Mouse (Mus musculus): Measurements from ENCODE around the gene St5. TPM values are rescaled to one million over a fixed set of nuclear protein-coding genes. Genes with fewer than 3 reads are reported as not detected.
A peak's percentile ranks its signal among the peaks of the same experiment; 100 is the strongest.

The St5 gene
- polyA plus RNA-seq, 1 experiment, result 26.6 TPM

DNA sequence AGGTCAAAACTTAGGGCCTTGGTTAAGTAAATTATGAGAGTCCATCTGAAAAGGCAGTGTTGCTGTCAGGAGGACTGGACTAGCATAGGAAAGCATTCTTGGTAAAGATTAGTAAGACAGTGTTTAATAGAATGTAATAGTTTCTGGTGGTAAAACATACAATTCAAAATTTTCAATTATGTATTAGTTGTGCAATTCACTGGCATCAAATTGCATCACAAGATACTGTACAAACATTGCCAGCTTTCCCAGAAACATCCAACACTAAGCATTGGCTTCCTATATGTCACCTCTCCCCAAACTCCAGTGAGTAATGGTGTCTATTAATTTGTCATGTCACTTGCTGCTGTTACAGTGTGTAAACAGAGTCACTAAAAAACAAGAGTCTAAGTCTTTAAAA lies 101.4 kb downstream of the St5 start:
- TF ChIP-seq POLR2A (IDR thresholded peaks at IDR 0.05; ENCODE audit: borderline replicate concordance, extremely low read depth, insufficient read depth, insufficient read length, poor library complexity, severe bottlenecking) (no peak), CTCF (IDR thresholded peaks at IDR 0.05; ENCODE audit: borderline replicate concordance, extremely low read depth, insufficient read depth, insufficient read length) (no peak)
- DNase-seq (ENCODE audit: low read depth), result no peak

DNA sequence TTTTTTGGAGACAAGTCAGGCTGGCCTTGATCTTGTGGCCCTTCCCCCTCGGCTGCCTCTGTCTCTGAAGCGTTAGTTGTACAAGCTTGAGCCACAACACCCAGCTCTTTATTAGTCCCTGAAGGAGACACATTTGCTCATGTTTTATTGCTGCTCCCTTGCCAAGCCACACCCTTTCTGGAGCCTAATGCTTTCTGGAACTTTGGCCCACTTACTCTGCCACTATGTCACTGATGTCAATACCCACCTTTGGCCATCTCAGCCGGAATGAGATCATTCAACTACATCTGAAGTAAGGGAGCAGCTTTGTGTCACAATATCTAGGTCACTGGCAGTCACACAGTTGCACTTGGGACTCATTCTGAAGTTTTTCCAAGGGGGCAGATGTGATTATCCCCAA lies 102.7 kb downstream of the St5 start:
- TF ChIP-seq CTCF (IDR thresholded peaks at IDR 0.05; ENCODE audit: borderline replicate concordance, extremely low read depth, insufficient read depth, insufficient read length) (no peak), POLR2A (IDR thresholded peaks at IDR 0.05; ENCODE audit: borderline replicate concordance, extremely low read depth, insufficient read depth, insufficient read length, poor library complexity, severe bottlenecking) (no peak)

DNA sequence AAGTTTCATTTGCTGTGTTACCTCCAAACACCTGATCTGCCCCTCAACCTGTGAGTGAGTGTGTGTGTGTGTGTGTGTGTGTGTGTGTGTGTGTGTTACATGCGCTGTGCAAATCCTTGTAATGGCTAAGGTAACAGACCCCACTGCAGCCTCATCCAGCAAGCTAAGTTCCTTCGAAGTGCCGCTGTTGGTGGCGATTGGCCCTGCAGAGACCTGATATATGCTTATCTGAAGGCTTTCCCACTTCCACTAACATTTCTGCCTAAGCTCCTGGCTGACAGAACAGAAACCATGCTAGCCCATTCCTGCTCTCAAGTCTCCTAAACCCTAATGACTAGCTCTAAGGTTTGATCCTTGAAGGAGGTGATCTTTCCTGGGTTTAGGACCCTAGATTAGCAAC lies 103.4 kb downstream of the St5 start:
- TF ChIP-seq CTCF (IDR thresholded peaks at IDR 0.05; ENCODE audit: borderline replicate concordance, extremely low read depth, insufficient read depth, insufficient read length) (no peak), POLR2A (IDR thresholded peaks at IDR 0.05; ENCODE audit: borderline replicate concordance, extremely low read depth, insufficient read depth, insufficient read length, poor library complexity, severe bottlenecking) (no peak)
- DNase-seq (ENCODE audit: low read depth), result no peak

More for the DNA sequence above, 102.7 kb downstream of the St5 start:
- DNase-seq (ENCODE audit: low read depth), result no peak

DNA sequence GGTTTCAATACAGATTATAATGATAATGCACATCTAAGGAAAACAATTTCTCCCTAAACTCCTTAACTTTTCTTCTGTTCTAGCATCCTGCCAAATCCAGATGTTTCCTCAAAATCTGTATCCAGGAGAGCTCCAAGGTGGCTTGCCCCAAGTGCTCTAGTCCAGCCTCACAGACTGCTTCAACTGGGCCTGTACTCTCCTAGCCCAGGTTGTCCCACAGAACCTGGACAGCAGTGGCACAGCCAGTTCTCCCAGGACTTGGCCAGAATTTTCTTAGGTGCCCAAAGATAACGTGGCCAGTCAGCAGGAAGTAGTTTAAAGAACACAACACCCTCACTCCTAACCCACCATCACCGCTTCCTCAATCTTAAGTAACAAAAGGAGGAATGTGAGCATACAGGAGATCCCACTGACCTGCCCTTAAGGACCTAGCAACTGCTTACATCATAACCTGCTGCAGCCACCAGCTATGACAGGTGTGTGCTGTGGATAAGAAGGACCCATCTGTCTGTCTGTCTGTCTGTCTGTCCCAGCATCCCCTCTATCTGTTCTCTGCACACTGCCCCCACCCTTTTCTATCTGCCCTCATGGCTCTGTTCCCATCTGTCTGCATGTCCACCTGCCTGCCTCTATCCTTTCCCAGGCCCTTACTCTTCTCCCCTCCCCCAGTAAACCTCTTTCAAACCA lies 108.4 kb downstream of the St5 start:
- no peak for TF ChIP-seq CTCF (IDR thresholded peaks at IDR 0.05; ENCODE audit: borderline replicate concordance, extremely low read depth, insufficient read depth, insufficient read length)
- no peak for TF ChIP-seq POLR2A (IDR thresholded peaks at IDR 0.05; ENCODE audit: borderline replicate concordance, extremely low read depth, insufficient read depth, insufficient read length, poor library complexity, severe bottlenecking)

DNA sequence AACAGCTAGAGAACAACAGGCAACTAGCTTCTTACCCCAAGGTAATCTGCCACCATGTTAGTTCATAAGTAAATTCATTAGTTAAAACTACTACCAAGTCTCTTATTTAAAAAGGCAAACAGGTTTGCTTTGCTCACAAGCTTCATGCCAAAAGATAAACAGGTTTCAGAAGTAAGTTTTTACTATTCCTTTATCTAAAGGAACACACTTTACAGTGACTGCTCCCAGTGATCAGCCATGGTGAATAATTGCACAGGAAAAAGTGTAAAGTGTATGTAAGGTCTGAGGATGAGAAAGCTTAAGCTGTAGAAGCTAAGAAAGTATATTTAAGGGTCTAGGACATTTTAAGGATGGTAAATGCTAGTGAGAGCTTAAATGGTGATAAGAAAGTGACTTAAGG lies 109.4 kb downstream of the St5 start:
- TF ChIP-seq POLR2A (IDR thresholded peaks at IDR 0.05; ENCODE audit: borderline replicate concordance, extremely low read depth, insufficient read depth, insufficient read length, poor library complexity, severe bottlenecking) (no peak), CTCF (IDR thresholded peaks at IDR 0.05; ENCODE audit: borderline replicate concordance, extremely low read depth, insufficient read depth, insufficient read length) (no peak)
- DNase-seq (ENCODE audit: low read depth), result no peak

More for the DNA sequence above, 108.4 kb downstream of the St5 start:
- DNase-seq (ENCODE audit: low read depth), result no peak

DNA sequence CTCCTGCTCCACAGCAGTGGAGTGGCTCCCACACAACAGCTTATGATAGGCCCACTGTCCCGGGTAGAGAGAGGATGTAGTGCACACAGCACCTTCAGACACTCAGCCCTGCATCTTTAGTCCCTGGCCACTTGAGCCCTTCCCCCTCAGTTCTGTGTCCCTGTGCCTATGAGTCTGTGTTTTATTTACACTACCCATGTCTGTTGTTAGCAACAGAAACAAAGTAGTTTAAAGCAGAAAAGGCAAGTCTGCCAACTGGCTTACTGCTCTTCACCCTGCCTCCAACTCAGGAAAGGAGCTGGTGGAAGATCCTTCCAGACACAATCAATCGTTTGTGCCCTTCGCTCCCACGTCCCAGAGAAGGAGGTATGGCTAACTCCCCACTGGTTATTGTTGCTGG lies 111.2 kb downstream of the St5 start:
- DNase-seq (ENCODE audit: low read depth), result no peak
- TF ChIP-seq CTCF (IDR thresholded peaks at IDR 0.05; ENCODE audit: borderline replicate concordance, extremely low read depth, insufficient read depth, insufficient read length) (no peak), POLR2A (IDR thresholded peaks at IDR 0.05; ENCODE audit: borderline replicate concordance, extremely low read depth, insufficient read depth, insufficient read length, poor library complexity, severe bottlenecking) (no peak)

DNA sequence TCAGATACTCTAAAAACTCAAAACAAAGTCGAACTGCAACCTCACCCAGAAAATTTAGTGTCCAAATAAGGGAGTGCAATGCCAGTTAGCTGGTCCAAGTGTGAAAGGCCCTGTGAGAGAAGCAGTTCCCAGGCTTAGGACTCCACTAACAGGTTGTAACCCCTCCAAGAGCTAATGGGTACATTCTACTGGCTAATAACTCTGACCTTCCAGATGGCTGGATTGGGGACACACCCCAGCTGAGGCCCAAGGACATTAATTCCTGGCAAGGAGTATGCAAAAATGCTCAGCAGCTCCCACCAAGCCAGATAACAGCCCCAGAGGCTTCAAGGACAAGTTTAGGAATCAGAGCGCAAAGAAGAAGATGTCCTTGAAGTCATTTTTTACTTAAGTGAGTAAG lies 112.8 kb downstream of the St5 start:
- TF ChIP-seq CTCF (IDR thresholded peaks at IDR 0.05; ENCODE audit: borderline replicate concordance, extremely low read depth, insufficient read depth, insufficient read length) (no peak), POLR2A (IDR thresholded peaks at IDR 0.05; ENCODE audit: borderline replicate concordance, extremely low read depth, insufficient read depth, insufficient read length, poor library complexity, severe bottlenecking) (no peak)
- no peak for DNase-seq (ENCODE audit: low read depth)

DNA sequence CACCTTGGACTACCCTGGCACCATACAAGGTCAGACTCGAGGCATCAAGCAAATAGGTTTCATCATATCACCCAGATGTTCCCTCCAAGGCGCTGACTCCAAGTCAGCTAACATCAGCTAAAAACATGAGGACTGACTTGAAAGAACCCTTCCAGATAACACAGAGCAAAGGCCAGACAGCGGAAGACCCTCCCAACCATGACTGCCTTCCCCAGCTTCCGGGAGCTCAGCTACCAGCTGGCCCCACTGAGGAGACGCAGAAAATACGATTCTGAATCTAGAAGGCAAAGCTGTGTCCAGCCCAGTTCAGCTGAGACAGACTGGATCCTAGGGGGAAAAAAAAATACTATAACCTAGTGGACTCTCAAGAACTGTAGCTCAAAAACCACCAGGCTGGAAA lies 114.4 kb downstream of the St5 start:
- TF ChIP-seq CTCF (IDR thresholded peaks at IDR 0.05; ENCODE audit: borderline replicate concordance, extremely low read depth, insufficient read depth, insufficient read length) (no peak), POLR2A (IDR thresholded peaks at IDR 0.05; ENCODE audit: borderline replicate concordance, extremely low read depth, insufficient read depth, insufficient read length, poor library complexity, severe bottlenecking) (no peak)
- DNase-seq (ENCODE audit: low read depth), result no peak

DNA sequence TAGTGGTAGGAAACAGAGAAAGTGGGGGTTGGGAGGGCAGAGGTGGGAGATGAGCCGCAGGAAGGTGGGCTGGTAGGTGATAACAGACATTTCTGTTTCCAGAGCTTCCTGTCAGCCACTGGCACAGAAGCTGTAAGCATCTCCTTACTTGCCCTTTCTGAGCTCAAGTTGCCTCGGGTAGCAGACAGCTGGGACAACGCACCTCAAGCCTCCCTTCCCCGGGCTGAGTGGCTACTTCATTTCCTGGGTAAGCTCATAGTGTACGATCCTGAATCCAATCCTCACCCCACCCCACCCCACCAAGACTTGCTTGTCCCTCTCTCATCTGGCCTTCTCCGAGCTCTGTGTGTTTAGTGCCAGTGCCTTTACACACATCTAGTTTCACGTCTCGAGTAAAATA lies 115.3 kb downstream of the St5 start:
- TF ChIP-seq POLR2A (IDR thresholded peaks at IDR 0.05; ENCODE audit: borderline replicate concordance, extremely low read depth, insufficient read depth, insufficient read length, poor library complexity, severe bottlenecking) (no peak), CTCF (IDR thresholded peaks at IDR 0.05; ENCODE audit: borderline replicate concordance, extremely low read depth, insufficient read depth, insufficient read length) (no peak)
- no peak for DNase-seq (ENCODE audit: low read depth)

DNA sequence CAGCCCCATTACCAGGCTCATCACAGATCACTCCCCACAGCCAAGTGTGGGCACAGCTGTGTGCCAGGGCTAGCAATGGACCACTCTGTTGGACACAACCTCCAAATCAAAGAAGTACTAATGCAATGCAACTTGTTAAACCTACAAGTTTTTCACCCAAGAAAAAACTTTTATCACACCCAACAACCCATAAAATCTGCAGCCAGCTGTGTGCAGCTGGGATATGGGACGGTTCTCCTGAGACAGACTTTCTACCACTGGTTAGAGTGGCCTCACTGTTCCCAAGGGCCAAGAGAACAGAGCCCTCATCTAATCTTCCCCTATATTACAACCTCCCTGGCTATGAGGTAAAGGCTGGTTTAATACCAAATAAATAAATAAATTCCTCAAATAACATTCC lies 118.9 kb downstream of the St5 start:
- DNase-seq (ENCODE audit: low read depth), result no peak
- TF ChIP-seq POLR2A (IDR thresholded peaks at IDR 0.05; ENCODE audit: borderline replicate concordance, extremely low read depth, insufficient read depth, insufficient read length, poor library complexity, severe bottlenecking) (no peak), CTCF (IDR thresholded peaks at IDR 0.05; ENCODE audit: borderline replicate concordance, extremely low read depth, insufficient read depth, insufficient read length) (no peak)

DNA sequence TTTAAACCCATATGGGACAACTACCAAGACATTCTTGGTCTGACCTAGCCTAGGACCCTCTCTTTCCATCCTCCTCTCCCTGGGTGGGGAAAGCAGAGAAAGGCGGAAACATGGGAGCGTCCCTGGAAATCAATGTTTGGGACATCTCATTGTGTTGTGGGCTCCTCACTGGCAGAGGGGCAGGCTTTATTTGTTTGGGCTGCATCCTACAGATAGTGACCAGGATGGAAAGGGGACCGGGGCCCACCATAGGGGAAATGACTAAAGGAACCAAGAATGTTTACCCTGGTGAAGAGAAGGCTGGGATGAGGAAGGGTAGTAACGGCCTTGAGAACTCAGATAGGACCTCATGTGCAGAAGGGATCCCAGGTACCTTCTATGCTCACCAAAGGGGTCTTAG lies 122.9 kb downstream of the St5 start:
- no peak for DNase-seq (ENCODE audit: low read depth)
- TF ChIP-seq CTCF (IDR thresholded peaks at IDR 0.05; ENCODE audit: borderline replicate concordance, extremely low read depth, insufficient read depth, insufficient read length) (no peak), POLR2A (IDR thresholded peaks at IDR 0.05; ENCODE audit: borderline replicate concordance, extremely low read depth, insufficient read depth, insufficient read length, poor library complexity, severe bottlenecking) (no peak)

DNA sequence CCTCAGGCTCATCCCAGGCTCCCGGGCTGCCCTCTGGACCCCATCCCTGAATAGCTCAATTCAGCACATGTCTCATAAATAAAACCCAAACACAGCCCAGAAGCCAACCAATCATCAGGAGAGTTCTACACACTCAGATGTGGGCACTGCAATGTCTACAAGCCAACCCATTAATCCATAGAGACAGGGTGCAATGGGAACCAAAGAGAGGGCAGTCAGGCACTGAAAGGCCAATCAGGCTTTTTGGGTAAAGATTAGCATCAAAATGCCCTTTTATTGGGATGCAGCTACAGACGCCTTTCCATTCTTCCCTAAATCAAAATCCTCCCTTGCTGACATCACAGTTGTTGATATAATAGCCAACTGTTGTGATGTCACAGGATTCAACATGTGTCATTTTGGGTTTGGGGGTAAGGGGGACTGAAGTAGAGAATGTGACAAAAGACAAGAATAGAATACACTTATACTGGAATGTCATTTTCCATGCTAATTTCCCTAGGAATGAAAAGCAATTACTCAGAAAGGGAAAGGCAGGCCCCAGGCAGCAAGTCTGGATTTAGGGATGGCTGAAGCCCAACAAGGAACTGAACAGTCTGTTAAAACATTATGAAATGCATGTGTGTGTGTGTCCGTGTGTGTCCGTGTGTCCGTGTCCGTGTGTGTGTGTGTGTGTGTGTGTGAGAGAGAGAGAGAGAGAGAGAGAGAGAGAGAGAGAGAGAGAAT lies 123.7 kb downstream of the St5 start:
- peak; percentile 87 for DNase-seq (ENCODE audit: low read depth)
- no peak for TF ChIP-seq CTCF (IDR thresholded peaks at IDR 0.05; ENCODE audit: borderline replicate concordance, extremely low read depth, insufficient read depth, insufficient read length)
- no peak for TF ChIP-seq POLR2A (IDR thresholded peaks at IDR 0.05; ENCODE audit: borderline replicate concordance, extremely low read depth, insufficient read depth, insufficient read length, poor library complexity, severe bottlenecking)
